16 mouse cellular contexts compared by ENCODE assay signal in the genomic region with DNA sequence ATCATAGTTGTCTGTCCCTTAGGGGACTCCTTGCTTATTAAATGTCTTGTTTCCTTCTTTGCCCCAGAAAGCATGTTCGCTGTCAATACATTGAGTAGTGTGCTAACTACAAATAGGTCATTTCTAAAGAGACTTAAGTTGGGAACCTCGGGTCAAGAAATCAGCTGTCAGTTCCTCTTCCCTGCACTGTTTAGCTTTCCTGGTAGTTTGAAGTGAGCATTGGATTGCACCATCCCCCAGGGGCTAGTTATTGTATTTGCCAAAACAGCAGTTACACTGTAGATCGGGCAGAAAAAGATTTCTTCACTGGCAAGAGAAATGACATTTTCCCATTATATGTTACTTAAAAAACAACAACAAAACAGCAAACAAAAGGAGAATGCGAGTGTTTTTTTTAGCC. TPM values are rescaled to one million over a fixed set of nuclear protein-coding genes. Genes with fewer than 3 reads are reported as not detected.
"Had no signal": no experiment of that assay in that cellular context is flagged by ENCODE, and none has a peak within 500 bp of the region (broad histone marks: within the 10 kb centered on the region; RNA-seq: fewer than 3 reads in every experiment).

No protein-coding gene starts in this region.

- H3K27ac ChIP-seq: kidney, postnatal 0 days; limb, embryonic 12.5 days; limb, embryonic 15.5 days; liver, embryonic 14.5 days; lung, embryonic 15.5 days; stomach, embryonic 15.5 days had no signal

- H3K27me3 ChIP-seq: limb, embryonic 15.5 days; lung, embryonic 15.5 days; stomach, embryonic 15.5 days had no signal

- H3K36me3 ChIP-seq: limb, embryonic 12.5 days; limb, embryonic 15.5 days; lung, embryonic 15.5 days; stomach, embryonic 15.5 days had no signal

- H3K4me3 ChIP-seq: limb, embryonic 12.5 days; limb, embryonic 15.5 days; lung, embryonic 15.5 days; stomach, embryonic 15.5 days had no signal

- DNase-seq: kidney, adult 2 months; kidney, postnatal 25 days; liver, postnatal 0 days; lung, postnatal 14 days; spleen, adult 18-20 months; thymus, adult 2 months; thymus, postnatal 14 days; thymus, postnatal 4 days had no signal

RNA-seq across cellular contexts. Expression of gene 4430402I18Rik, which starts 0.6 kb away (rescaled TPM):
- total RNA-seq: megakaryocyte-erythroid progenitor cell, adult 5-6 weeks; neutrophil, adult 5-6 weeks had no signal
